Mouse (Mus musculus) neural tube, embryonic 10.5 days (tissue): ENCODE measurements at regions not wholly inside any gene's neighbourhood (a gene's known extent, or its start where the extent isn't known, plus 50 kb on each side); places are given as distances from the start of the nearest gene placed in this dataset.

Experiments used
- DNase-seq: peaks from one replicate; pipeline ENCODE4 v3.0.0-alpha.2; 2017; ENCODE audit warnings: low spot score; ENCODE audit errors: extremely low spot score

DNA sequence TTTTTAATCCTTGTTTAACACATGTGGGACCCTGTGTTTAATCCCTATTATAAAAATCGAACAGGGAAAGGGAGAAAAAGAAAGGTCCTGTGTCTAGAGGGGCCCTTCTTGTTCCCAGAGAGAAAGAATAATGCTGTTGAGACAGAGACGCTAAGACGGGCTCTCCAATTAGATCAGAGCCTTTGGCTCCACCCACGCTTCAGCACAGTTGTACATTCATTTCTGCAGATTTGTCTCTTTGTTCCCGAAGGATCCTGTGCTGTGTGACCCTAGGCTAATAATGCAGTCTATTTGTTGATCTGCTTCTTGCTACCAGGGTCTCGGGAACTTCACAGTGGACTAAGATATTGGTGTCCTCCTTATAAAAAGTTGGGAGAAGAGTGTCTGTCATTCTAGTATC is 92.0 kb downstream of the Cdc5l start:
- no peak for DNase-seq

GRCm38 (mm10) chr17:45340851-45341250 is 92.7 kb downstream of the Cdc5l start:
- DNase-seq: no peak

GRCm38 (mm10) chr17:45339226-45339625 is 94.3 kb downstream of the Cdc5l start:
- DNase-seq: no peak

GRCm38 (mm10) chr17:45338086-45338485 is 95.5 kb downstream of the Cdc5l start:
- DNase-seq: no peak

GRCm38 (mm10) chr17:45335586-45336151 is 97.9 kb downstream of the Cdc5l start:
- no peak for DNase-seq

GRCm38 (mm10) chr17:45334732-45335381 is 98.7 kb downstream of the Cdc5l start:
- DNase-seq: no peak

GRCm38 (mm10) chr17:45332321-45332720 is 101.2 kb downstream of the Cdc5l start:
- DNase-seq: no peak

- no peak for DNase-seq
Observed at GRCm38 (mm10) chr17:45329241-45329640, 104.3 kb downstream of the Cdc5l start.

DNA sequence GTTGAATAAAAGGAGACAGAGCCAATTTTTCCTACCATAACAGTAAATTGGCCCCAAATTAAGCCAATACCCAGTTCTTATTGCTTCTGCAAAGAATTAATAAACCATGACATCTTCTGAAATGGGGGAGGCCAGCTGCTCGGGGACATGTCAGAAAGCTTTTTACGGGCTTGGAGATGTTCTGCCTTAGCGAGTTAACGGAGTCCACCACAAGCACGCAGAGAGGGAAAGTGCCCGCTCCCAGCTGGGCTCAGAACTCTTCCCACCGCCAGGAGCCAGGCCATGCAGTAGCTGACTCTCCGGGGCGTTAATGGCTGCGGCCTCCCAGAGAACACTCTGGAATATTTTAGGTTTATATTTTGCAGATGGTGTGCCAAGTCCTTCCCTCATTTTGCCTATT is 106.8 kb downstream of the Cdc5l start:
- DNase-seq: no peak

- no peak for DNase-seq
Observed at GRCm38 (mm10) chr17:45326173-45326572, 107.4 kb downstream of the Cdc5l start.

GRCm38 (mm10) chr17:45322842-45323241 is 110.7 kb downstream of the Cdc5l start:
- DNase-seq: no peak

DNA sequence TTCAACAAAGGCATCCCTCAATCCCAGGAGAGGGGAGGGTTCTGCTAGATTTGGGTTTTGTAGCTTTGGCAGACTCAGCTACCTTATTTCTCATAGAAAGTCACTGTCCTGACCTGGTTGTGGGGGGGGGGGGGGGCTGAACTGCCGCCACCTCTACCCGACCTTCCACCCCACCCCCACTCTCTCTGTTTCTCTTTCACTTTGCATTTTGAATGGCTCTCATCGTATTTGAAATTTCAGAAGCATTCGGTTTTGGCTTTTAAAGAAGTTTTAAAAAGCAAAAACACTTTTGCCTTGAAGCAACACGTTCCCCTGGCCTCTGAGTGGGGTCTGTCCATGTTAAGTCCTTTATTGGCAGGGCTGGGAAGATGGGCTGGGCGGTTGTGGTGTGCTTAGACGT is 113.5 kb downstream of the Cdc5l start:
- DNase-seq: no peak

GRCm38 (mm10) chr17:45318211-45319076 is 115.1 kb downstream of the Cdc5l start:
- DNase-seq: peak; percentile 44

GRCm38 (mm10) chr17:45312510-45313266 is 120.8 kb downstream of the Cdc5l start:
- DNase-seq: no peak

- DNase-seq: no peak
Observed at GRCm38 (mm10) chr17:45306506-45306905, 127.0 kb downstream of the Cdc5l start.

- DNase-seq: no peak
Observed at GRCm38 (mm10) chr17:45303183-45303582, 130.4 kb downstream of the Cdc5l start.

DNA sequence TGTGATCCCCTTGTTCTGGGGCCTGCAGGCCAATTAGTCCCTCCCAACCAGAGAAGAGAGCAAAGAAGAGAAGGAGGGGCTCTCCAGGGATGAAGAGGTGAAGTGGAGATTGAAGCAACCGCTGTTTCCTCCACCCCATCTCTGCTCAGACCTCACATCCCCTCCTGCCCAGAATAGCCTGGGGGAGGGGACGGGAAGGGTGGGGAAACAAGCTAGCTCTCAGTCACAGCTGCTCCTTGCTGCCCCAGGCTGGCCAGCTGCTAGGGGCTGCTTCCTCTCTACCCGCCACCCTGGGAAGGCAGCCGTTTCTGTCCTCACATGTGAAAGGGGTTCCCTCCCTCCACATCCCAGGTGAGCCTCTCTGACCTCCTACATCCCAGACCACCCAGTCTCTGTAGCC is 135.2 kb downstream of the Cdc5l start:
- DNase-seq: no peak

DNA sequence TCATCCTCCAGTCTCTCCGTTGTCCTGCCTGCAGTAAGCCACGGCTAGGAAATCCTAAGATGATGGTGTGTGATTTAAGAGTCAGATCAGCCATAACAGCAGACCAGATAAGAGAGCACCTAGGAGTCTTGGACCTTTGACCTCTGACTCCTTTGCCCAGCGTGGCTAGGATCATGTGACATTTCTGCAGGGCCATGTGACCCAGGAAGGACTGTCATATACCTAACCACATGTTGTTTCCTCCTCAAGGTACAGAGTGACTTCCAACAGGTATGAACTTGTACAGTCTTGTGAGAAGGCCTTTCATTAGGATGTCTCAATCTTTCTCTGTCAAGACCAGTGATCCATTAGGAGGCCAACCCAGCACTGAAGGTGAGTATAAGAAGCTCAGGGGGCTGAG is 135.7 kb downstream of the Cdc5l start:
- no peak for DNase-seq

DNA sequence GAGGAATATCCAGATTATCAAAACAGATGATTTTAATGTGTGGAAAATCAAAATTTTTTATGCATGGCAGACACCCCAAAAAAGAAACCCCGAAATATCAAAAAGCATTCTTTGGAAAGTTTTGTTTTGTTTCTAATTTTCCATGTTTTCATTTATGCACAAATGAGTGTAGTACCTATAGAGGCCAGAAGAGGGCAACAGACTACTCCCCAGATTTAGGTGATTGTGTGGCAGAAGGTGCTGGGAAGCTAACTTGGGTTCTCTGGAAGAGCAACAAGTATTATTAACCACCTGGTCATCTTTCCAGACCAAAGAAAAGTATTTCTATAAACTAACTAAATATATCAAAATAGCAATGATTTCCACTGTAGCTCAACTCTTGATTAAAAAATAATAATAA is 137.2 kb downstream of the Cdc5l start:
- no peak for DNase-seq

GRCm38 (mm10) chr17:45294886-45295285 is 138.7 kb downstream of the Cdc5l start:
- DNase-seq: no peak

GRCm38 (mm10) chr17:45294256-45294865 is 139.2 kb downstream of the Cdc5l start:
- DNase-seq: no peak
